Mouse (Mus musculus): Measurements from ENCODE around the gene Gm8994.
A peak's percentile ranks its signal among the peaks of the same experiment; 100 is the strongest.
"Not testable (repeated sequence)": the region's sequence is repeated elsewhere in the genome, so short reads cannot be mapped to it uniquely, and the experiment has no call there.

Gene Gm8994

DNA sequence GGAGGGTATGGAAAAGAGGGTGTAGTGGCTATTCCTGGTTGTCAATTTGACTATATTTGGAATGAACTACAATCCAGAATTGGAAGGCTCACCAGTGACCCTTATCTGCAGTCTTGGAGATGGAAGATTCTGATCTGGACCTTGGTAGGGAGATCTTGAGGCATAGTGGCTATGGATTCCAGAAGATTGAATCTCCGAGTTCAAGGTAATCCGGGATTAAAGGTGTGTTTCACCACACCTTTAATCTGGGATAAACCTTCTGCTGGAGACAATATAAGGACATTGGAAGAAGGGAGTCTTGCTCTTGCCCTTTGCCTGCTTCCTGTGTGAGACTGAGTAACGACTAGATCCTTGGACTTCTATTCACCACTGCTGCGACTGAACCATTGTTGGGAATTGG, at the start of gene Gm8994:
TSS of gene Gm8994 (plus strand) at position 301 of the 400 bp plus-strand sequence.
- not testable (repeated sequence) for DNase-seq

DNA sequence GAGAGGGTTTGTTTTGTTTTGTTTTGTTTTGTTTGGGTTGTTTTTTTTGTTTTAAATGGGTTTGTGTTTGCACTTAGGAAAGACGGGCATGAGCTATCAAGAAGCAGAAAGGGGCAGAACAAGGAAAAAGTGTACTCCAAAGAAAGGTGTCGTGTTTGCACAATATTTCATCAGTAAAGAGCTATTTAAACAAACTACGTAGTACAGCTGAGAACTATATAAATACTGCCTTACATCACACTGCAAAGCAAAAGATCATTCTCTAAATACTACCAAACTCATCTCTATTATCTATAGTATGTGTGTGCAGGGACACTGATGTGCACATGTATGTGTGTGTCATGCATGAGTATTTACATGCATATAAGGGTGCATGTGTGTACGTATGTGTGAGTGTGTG, 49.7 kb upstream of the Gm8994 start:
- DNase-seq: no peak

DNA sequence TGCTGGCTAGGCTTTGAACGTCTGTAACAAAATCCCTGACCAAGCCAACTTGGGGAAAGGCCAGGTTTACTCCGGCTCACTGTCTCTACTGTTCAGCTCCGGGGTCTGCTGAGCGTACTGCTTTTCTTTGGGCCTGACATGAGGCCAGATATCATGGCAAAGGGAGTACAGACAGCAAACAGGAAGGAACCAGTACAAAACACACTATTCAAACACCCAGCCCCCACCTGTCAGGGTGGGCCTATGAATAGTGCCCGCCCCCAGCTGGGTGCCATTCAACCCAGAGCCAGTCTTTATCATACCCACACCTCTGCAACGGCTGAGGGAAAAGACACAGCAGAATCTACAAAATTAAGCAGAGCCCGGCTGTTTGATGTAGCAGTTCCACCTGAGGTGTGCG, 42.8 kb upstream of the Gm8994 start:
- DNase-seq: no peak

GRCm38 (mm10) chr6:136286180-136286579, 41.2 kb upstream of the Gm8994 start:
- DNase-seq: no peak

GRCm38 (mm10) chr6:136286589-136286988, 40.8 kb upstream of the Gm8994 start:
- no peak for DNase-seq

GRCm38 (mm10) chr6:136291424-136291823, 35.9 kb upstream of the Gm8994 start:
- DNase-seq: no peak

DNA sequence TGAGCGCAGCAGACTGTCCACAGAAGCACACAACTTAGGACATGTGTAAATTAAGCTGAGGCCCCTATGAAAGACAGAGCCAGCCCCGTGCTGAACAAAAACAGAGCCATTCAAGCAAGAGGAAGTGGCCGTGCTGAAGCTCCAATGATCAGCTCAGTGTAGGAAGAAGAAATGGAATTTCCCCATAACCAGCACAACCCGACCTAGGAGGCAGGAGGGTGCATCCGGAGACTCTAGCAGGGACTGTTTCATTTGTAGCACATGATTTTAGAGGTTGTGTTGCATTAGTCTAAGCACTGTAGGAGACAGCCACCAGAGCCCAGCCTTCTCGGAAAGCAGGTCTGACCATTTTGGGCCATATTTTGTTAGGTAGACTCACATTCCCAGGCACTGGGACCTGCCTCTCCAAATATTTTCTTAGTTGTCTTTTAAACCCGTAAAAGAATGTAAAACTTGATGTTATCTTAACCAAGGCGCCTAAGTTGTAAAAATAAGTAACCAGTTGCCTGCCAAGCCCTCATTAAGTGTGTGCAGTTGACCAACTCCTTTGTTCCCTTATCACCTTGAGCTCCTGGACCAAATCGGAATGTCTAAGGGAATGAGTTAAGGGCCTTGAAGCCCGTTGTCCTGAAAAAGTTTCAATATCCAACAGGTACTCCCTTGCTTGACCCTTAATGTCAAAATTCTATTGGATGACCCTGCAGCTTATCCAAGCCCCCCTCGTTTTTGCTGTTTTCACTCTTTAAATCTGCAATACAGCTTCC, 35.2 kb upstream of the Gm8994 start:
- DNase-seq: no peak

DNA sequence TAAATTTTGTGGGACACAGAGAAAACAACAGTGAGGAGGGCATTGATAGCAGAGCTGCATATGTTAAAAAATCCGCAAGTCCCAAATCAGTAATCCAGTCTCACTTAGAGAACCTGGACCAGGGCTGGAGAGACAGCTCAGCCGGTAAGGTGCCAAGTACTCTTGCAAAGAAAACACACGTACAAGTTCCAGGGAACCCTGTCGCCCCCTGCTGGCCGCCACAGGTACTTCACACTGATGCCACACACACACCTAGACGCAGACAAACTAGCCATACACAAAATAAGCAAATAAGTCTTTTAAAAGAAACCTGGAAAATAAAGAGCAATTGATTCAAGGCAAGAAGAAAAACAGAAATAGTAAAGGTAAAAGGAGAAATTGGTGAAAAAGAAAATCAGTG, 33.6 kb upstream of the Gm8994 start:
- DNase-seq: no peak

- no peak for DNase-seq
Measured at GRCm38 (mm10) chr6:136295821-136296220, 31.5 kb upstream of the Gm8994 start.

- DNase-seq: no peak
Measured at GRCm38 (mm10) chr6:136296251-136296650, 31.1 kb upstream of the Gm8994 start.

DNA sequence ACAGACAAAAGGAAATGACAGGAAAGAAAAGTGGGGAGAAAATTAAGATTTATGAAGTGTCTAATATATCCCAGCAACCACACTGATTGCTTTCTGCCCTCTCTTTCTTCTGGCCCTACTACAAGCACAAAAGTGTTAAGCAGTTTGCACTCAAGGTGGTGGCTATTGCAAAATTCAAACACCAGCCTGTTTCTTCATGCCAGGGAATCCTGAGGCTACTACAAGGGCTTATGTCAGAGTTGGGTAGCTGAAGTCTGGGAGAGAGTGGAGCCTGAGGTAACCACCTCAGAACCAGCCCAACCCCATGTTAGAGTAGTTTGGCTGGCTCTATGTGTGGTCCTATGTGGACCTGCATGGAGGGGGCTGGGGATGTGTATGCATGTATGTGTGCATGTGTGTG, 23.8 kb upstream of the Gm8994 start:
- DNase-seq: no peak

- no peak for DNase-seq
Measured at GRCm38 (mm10) chr6:136304369-136304988, 22.9 kb upstream of the Gm8994 start.

DNA sequence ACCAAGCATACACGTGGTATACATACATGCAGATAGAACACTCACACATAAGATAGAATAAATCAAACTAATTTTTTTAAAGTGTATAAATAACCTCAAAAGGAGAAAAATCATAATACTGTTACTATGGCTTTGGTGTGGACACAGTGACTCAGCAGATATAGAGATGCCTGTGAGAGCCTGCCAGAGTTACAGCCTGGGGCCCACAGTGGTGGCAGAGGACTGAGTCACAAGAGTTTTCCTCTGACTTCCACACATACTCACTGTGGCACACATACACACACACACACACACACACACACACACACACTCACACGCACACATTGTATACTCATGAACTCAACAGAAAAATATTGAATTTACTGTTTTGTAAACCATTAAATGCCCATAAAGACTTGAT, 17.9 kb upstream of the Gm8994 start:
- DNase-seq: no peak

- DNase-seq: not testable (repeated sequence)
Measured at GRCm38 (mm10) chr6:136328416-136328815, 1.1 kb downstream of the Gm8994 start.

- no peak for DNase-seq
Measured at GRCm38 (mm10) chr6:136340669-136341068, 13.3 kb downstream of the Gm8994 start.

DNA sequence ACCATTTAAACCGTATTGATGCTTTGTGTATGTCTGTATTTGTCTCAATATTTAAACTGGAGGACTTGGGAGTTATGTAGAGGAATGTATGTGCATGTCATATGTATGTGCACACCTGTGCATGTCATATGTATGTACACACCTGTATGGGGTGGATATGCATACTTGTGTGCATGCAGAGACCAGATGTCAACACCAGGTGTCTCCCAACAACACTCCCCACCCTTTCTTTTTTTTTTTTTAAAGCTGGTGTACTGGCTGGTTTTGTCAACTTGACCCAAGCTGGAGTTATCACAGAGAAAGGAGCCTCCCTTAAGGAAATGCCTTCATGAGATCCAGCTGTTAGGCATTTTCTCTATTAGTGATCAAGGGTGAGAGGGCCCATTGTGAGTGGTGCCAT, 13.8 kb downstream of the Gm8994 start:
- no peak for DNase-seq

- DNase-seq: no peak
Measured at GRCm38 (mm10) chr6:136343868-136344267, 16.5 kb downstream of the Gm8994 start.

- no peak for DNase-seq
Measured at GRCm38 (mm10) chr6:136345034-136345433, 17.7 kb downstream of the Gm8994 start.

- DNase-seq: no peak
Measured at GRCm38 (mm10) chr6:136345641-136346040, 18.3 kb downstream of the Gm8994 start.

- DNase-seq: no peak
Measured at GRCm38 (mm10) chr6:136347053-136347452, 19.7 kb downstream of the Gm8994 start.

DNA sequence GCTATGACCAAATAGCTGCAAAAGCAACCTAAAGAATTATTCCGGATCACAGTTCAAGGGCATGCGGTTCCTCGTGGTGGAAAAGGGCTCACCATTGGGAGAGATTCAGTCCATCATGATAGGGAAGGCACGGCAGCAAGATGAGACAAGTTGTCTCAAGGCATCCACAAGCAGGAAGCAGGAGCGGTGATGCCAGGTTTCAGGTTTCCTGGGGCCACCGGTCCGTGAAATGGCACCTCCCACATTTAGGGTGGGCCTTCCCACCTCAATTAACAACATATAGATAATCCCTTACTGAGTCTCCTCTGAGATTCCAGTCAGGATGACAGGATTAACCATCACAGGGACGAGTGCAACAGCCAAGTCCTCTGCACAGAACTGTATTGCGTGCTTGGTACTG, 20.3 kb downstream of the Gm8994 start:
- no peak for DNase-seq

DNA sequence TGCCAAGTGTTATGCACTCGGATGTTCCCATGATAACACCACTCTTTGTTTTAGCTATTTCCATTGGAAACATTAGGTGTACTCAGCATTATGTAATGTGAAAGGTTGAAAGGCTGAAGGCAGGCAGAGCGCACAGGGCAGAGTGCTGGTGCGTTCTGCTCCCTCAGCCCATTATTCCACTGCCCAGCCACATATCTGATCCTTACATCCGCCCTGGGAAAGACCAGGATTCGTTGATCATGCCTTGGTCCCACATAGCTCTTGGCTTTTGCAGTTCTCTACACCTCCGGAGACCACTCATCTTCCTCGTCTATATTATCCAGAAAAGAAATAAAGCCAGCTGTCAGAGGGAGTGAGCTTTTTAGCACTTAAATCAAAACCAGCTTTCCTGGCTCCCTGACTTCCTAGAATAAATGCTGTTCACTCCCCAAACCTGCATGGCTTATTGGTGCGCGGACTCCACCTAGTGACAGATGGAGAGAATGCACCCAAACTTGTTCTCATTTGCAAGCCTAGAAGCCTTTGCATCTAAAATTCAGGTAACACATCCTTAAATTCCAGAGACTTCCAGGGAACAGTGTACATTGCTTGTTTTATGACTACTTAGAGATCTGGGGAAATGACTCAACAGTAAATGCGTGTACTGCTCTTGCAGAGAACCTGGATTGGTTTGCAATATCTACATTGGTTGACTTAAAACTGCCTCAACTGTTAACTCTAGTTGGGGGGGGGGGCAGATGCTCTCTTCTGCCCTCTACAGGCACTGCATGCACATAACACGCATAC, 26.3 kb downstream of the Gm8994 start:
- peak; percentile 38 to 76 for DNase-seq

DNA sequence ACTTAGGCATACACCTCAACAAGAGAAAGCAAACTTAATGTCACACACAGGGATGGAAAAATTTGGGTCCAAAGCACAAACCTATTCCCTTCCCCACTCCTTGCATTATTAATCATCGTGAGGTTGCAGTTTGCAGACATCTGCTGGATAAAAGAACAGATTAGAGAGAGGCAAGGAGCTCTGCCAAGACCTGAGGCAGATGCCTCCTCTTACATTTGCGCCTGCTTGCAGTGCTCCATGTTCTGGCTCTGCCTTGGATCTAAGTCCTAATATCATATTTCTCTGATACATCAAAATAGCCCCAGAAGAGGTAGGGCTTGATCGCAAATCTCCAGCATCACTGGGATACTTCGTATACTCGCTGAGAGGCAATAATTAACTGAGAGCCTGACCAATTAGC, 31.1 kb downstream of the Gm8994 start:
- DNase-seq: no peak

GRCm38 (mm10) chr6:136363313-136363712, 36.0 kb downstream of the Gm8994 start:
- no peak for DNase-seq
